Mouse (Mus musculus): ENCODE data around the gene Scn1b. TPM values are rescaled to one million over a fixed set of nuclear protein-coding genes. Genes with fewer than 3 reads are reported as not detected.
A peak's percentile ranks its signal among the peaks of the same experiment; 100 is the strongest.

The Scn1b gene
- polyA plus RNA-seq, 1 experiment from 2014 or later = 1.3 TPM

GRCm38 (mm10) chr7:31144886-31145285, 18.1 kb upstream of the Scn1b start:
- 97% methylated on average over 16 of the region's 16 CpGs for WGBS
- no peak for DNase-seq (ENCODE audit: low spot score)
- H3K4me3 ChIP-seq = no peak overlapping the region
- H3K9me3 ChIP-seq = no peaks in the 10 kb centered on the region
- H3K36me3 ChIP-seq = peaks cover 77% of the 10 kb centered on the region
- H3K27me3 ChIP-seq (ENCODE audit: insufficient read depth, poor library complexity, severe bottlenecking) = no peaks in the 10 kb centered on the region
- peaks cover 28% of the 10 kb centered on the region for H3K4me1 ChIP-seq (replicated peaks)
- H3K27ac ChIP-seq = no peak overlapping the region

- 93% methylated on average over 10 of the region's 10 CpGs for WGBS
- no peak overlapping the region for H3K4me3 ChIP-seq
- H3K9me3 ChIP-seq = no peaks in the 10 kb centered on the region
- H3K27ac ChIP-seq = no peak overlapping the region
- no peak for DNase-seq (ENCODE audit: low spot score)
- no peaks in the 10 kb centered on the region for H3K27me3 ChIP-seq (ENCODE audit: insufficient read depth, poor library complexity, severe bottlenecking)
- H3K4me1 ChIP-seq (replicated peaks) = no peaks in the 10 kb centered on the region
- H3K36me3 ChIP-seq = peaks cover 98% of the 10 kb centered on the region
These were observed 14.1 kb upstream of the Scn1b start for GRCm38 (mm10) chr7:31140941-31141340.

GRCm38 (mm10) chr7:31140302-31140701, 13.5 kb upstream of the Scn1b start:
- no peaks in the 10 kb centered on the region for H3K27me3 ChIP-seq (ENCODE audit: insufficient read depth, poor library complexity, severe bottlenecking)
- WGBS = 90% methylated on average over 4 of the region's 4 CpGs
- no peaks in the 10 kb centered on the region for H3K4me1 ChIP-seq (replicated peaks)
- H3K36me3 ChIP-seq = peaks cover 98% of the 10 kb centered on the region
- no peak overlapping the region for H3K4me3 ChIP-seq
- no peak overlapping the region for H3K27ac ChIP-seq
- no peak for DNase-seq (ENCODE audit: low spot score)
- H3K9me3 ChIP-seq = no peaks in the 10 kb centered on the region

- Histone ChIP-seq H3K9me3 (no peaks in the 10 kb centered on the region), H3K4me1 (replicated peaks) (no peaks in the 10 kb centered on the region), H3K36me3 (peaks cover 98% of the 10 kb centered on the region), H3K4me3 (no peak overlapping the region), H3K27ac (no peak overlapping the region), H3K27me3 (ENCODE audit: insufficient read depth, poor library complexity, severe bottlenecking) (no peaks in the 10 kb centered on the region)
- WGBS = 77% methylated on average over 5 of the region's 5 CpGs
- DNase-seq (ENCODE audit: low spot score) = peak; percentile 45
These were observed 13.0 kb upstream of the Scn1b start for GRCm38 (mm10) chr7:31139765-31140164.

- no peak overlapping the region for H3K4me3 ChIP-seq
- H3K36me3 ChIP-seq = peaks cover 100% of the 10 kb centered on the region
- H3K27ac ChIP-seq = no peak overlapping the region
- no peaks in the 10 kb centered on the region for H3K27me3 ChIP-seq (ENCODE audit: insufficient read depth, poor library complexity, severe bottlenecking)
- WGBS = 89% methylated on average over 10 of the region's 10 CpGs
- H3K4me1 ChIP-seq (replicated peaks) = no peaks in the 10 kb centered on the region
- no peaks in the 10 kb centered on the region for H3K9me3 ChIP-seq
- no peak for DNase-seq (ENCODE audit: low spot score)
These were observed 8.9 kb upstream of the Scn1b start for GRCm38 (mm10) chr7:31135717-31136116.

GRCm38 (mm10) chr7:31131866-31132265, 5.1 kb upstream of the Scn1b start:
- H3K9me3 ChIP-seq = no peaks in the 10 kb centered on the region
- H3K4me1 ChIP-seq (replicated peaks) = peaks cover 8% of the 10 kb centered on the region
- H3K27me3 ChIP-seq (ENCODE audit: insufficient read depth, poor library complexity, severe bottlenecking) = peaks cover 22% of the 10 kb centered on the region
- H3K27ac ChIP-seq = no peak overlapping the region
- no peak overlapping the region for H3K4me3 ChIP-seq
- no peak for DNase-seq (ENCODE audit: low spot score)
- H3K36me3 ChIP-seq = peaks cover 90% of the 10 kb centered on the region
- WGBS = 95% methylated on average over 4 of the region's 4 CpGs

- DNase-seq (ENCODE audit: low spot score) = peak; percentile 54
- peaks cover 33% of the 10 kb centered on the region for H3K27me3 ChIP-seq (ENCODE audit: insufficient read depth, poor library complexity, severe bottlenecking)
- WGBS = 48% methylated on average over 4 of the region's 4 CpGs
- H3K9me3 ChIP-seq = no peaks in the 10 kb centered on the region
- peaks cover 79% of the 10 kb centered on the region for H3K36me3 ChIP-seq
- peaks cover 18% of the 10 kb centered on the region for H3K4me1 ChIP-seq (replicated peaks)
- no peak overlapping the region for H3K4me3 ChIP-seq
- no peak overlapping the region for H3K27ac ChIP-seq
These were observed 4.0 kb upstream of the Scn1b start for GRCm38 (mm10) chr7:31130841-31131240.

GRCm38 (mm10) chr7:31130197-31130596, 3.4 kb upstream of the Scn1b start:
- Histone ChIP-seq H3K36me3 (peaks cover 73% of the 10 kb centered on the region), H3K4me1 (replicated peaks) (peaks cover 18% of the 10 kb centered on the region), H3K27ac (no peak overlapping the region), H3K4me3 (no peak overlapping the region), H3K9me3 (no peaks in the 10 kb centered on the region), H3K27me3 (ENCODE audit: insufficient read depth, poor library complexity, severe bottlenecking) (peaks cover 39% of the 10 kb centered on the region)
- DNase-seq (ENCODE audit: low spot score) = no peak
- 94% methylated on average over 7 of the region's 7 CpGs for whole genome bisulfite sequencing

- peaks cover 18% of the 10 kb centered on the region for H3K4me1 ChIP-seq (replicated peaks)
- H3K36me3 ChIP-seq = peaks cover 53% of the 10 kb centered on the region
- H3K9me3 ChIP-seq = no peaks in the 10 kb centered on the region
- DNase-seq (ENCODE audit: low spot score) = no peak
- H3K27ac ChIP-seq = no peak overlapping the region
- WGBS = 64% methylated on average over 9 of the region's 9 CpGs
- peaks cover 49% of the 10 kb centered on the region for H3K27me3 ChIP-seq (ENCODE audit: insufficient read depth, poor library complexity, severe bottlenecking)
- H3K4me3 ChIP-seq = no peak overlapping the region
These were observed 1.4 kb upstream of the Scn1b start for GRCm38 (mm10) chr7:31128157-31128705.

- WGBS = under 1% methylated on average over 53 of the region's 53 CpGs
- Histone ChIP-seq H3K9me3 (no peaks in the 10 kb centered on the region), H3K4me3 (peak overlapping the region; percentile 65), H3K4me1 (replicated peaks) (peaks cover 18% of the 10 kb centered on the region), H3K36me3 (peaks cover 34% of the 10 kb centered on the region), H3K27me3 (ENCODE audit: insufficient read depth, poor library complexity, severe bottlenecking) (peaks cover 49% of the 10 kb centered on the region), H3K27ac (peak overlapping the region; percentile 74)
- peak; percentile 18 for DNase-seq (ENCODE audit: low spot score)
These were observed 522 bp downstream of the Scn1b start for GRCm38 (mm10) chr7:31126211-31126751.

GRCm38 (mm10) chr7:31125116-31125515, 1.7 kb downstream of the Scn1b start:
- WGBS = 87% methylated on average over 13 of the region's 13 CpGs
- H3K4me3 ChIP-seq = no peak overlapping the region
- H3K36me3 ChIP-seq = peaks cover 22% of the 10 kb centered on the region
- no peak for DNase-seq (ENCODE audit: low spot score)
- H3K27ac ChIP-seq = no peak overlapping the region
- H3K27me3 ChIP-seq (ENCODE audit: insufficient read depth, poor library complexity, severe bottlenecking) = peaks cover 49% of the 10 kb centered on the region
- no peaks in the 10 kb centered on the region for H3K9me3 ChIP-seq
- peaks cover 18% of the 10 kb centered on the region for H3K4me1 ChIP-seq (replicated peaks)

GRCm38 (mm10) chr7:31124381-31124780, 2.4 kb downstream of the Scn1b start:
- Histone ChIP-seq H3K36me3 (peaks cover 15% of the 10 kb centered on the region), H3K27me3 (ENCODE audit: insufficient read depth, poor library complexity, severe bottlenecking) (peaks cover 49% of the 10 kb centered on the region), H3K4me3 (no peak overlapping the region), H3K9me3 (no peaks in the 10 kb centered on the region), H3K27ac (no peak overlapping the region), H3K4me1 (replicated peaks) (peaks cover 18% of the 10 kb centered on the region)
- WGBS = 89% methylated on average over 5 of the region's 5 CpGs
- DNase-seq (ENCODE audit: low spot score) = no peak

- no peak for DNase-seq (ENCODE audit: low spot score)
- peaks cover 8% of the 10 kb centered on the region for H3K36me3 ChIP-seq
- H3K9me3 ChIP-seq = no peaks in the 10 kb centered on the region
- peaks cover 45% of the 10 kb centered on the region for H3K27me3 ChIP-seq (ENCODE audit: insufficient read depth, poor library complexity, severe bottlenecking)
- no peak overlapping the region for H3K4me3 ChIP-seq
- 83% methylated on average over 3 of the region's 3 CpGs for WGBS
- no peak overlapping the region for H3K27ac ChIP-seq
- H3K4me1 ChIP-seq (replicated peaks) = peaks cover 18% of the 10 kb centered on the region
These were observed 3.1 kb downstream of the Scn1b start for GRCm38 (mm10) chr7:31123697-31124096.

Measured in hindbrain, embryonic 10.5 days (tissue).